Mouse (Mus musculus) liver, adult (tissue): Measurements from ENCODE around the gene Mamdc2.

Experiments used
- GATA4 ChIP-seq: IDR thresholded peaks from 2 replicates; pipeline ENCODE4 v1.6.1; 2014; ENCODE audit warnings: mild to moderate bottlenecking, low read length; ENCODE audit not compliant: insufficient replicate concordance

Mamdc2 gene

DNA sequence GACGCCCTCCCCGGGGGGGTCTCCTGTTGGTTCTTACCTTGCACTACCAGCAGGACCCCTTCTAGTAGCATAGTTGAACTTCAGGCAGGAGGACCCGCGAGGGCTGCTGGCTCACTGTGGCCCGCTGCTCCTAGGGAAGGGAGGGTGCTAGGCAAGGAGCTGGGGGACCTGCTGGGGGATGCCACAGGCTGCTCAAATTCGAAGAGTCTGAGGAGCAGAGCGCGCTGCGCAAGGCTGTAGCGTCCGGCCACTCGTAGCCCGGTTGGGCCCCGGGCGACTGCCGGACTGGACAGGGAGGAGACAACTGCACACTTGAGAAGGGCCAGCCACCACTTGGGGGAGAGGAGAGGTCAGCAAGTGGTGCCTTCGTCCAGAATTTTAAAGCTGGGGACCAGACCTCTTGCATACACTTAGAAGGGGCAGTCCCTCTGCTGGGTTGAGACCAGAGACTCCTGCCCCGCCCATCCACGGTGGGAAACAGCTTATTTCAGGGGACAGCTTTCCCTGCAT is at the start of gene Mamdc2:
TSS of gene Mamdc2 (minus strand) at position 455 of the 510 bp plus-strand sequence.
- no peak for TF ChIP-seq GATA4

DNA sequence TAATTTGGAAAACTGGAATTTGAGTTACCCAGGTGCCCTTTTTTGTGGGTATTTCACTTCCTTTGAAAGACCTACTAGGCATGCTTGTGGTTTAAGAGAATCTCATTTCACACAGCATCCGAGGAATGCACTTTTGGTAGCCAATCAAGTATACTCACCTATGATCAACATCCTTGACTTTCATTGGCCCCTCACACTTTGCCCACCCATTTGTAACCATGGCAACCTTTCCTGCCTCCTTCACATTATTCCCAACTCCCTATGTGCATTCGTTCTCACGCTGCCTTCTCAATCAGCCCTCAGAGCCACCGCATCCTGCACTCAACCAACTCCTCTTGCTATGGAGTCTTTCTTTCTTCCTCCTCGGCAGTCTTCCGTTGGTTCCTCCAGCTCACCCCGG is 49.8 kb upstream of the Mamdc2 start:
- TF ChIP-seq GATA4, result no peak

DNA sequence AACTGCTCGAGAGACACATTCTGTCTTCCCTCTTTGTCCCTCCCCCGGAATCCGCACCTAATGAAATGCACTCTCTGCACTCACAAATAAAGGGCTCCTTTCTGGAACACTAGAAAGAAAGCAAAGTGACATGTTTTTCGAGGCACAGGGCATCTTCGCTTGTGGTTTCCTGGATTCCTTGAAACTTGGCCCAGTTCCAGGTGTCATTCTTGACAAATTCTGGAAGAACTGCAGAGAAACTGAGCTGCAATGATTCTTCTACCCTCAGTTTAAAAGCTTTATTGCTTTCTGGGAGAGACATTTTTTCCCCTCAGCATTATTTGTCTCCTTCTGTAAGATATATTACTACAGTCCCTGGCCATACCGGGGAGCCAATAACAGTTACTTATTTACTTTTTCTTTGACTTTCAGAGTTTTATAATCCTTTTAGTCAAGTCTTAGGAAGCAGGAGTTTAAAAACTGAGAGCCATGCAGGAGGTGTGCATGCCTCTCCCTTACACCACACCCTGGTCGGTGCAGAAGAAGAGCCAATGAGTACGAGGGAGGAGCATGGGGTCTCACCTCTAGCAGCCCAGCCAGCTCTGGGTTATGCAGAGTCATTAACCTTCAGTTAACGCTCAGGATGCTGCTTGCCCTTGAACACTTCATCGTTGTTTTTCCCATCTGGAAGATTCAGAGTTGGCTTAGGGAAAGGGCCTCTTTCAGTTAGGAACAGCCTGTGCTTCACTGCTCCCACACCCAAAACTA is 49.1 kb upstream of the Mamdc2 start:
- TF ChIP-seq GATA4, result no peak

DNA sequence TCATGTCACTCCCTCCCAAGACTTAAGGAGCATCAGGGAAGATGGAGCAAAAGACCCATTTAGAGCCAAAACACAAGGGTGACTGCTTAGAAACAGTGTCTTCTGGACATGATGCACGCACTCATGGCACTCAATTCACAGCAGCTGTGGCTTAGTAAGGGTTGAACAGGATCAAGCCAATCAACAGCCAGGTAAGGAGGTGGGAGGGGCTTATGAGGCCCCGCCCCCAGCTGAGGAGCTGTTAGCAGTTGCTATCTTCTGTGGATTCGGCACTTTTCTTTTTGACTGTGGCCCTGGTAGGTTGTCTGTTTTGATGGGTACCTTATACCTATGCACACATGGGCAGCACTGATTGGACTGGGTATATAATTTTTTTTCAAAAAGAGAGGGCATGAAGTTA is 48.3 kb upstream of the Mamdc2 start:
- no peak for TF ChIP-seq GATA4

GRCm38 (mm10) chr19:23492663-23493062 is 44.4 kb upstream of the Mamdc2 start:
- TF ChIP-seq GATA4, result no peak

GRCm38 (mm10) chr19:23489780-23490179 is 41.5 kb upstream of the Mamdc2 start:
- TF ChIP-seq GATA4, result peak; percentile 61; the same call in 1 of the 2 replicates

- peak; percentile 75 for TF ChIP-seq GATA4
Observed at GRCm38 (mm10) chr19:23487421-23487820, 39.2 kb upstream of the Mamdc2 start.

DNA sequence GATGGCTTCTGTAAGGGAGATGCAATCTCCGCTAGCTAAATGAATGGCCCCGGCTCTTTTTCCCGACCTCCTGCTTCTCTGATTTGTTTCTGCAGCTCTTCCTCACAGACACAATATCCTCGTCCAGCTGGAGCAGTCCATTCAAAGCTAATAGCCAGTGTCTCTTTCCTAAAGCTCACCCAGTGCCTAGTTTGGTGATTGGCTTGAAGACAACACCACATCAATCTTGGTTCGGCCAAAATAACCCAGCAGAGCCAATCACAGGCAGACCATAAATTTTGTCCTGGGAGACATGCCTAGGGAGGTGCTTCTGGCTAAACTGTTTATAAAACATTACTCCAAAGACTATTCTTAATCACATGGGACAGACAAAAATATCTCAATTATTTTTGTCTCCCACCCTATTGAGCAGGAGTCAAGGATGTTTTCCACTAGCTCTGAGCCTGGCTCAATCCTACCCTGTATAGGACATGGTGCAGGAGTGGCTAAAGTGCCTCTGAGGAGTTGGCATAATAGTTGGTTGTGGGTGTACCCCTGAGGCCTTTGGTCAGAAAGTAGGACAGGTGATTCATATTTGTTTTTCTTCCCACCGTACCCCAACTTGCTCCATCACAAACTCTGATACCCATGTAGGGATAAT is 38.5 kb upstream of the Mamdc2 start:
- TF ChIP-seq GATA4, result no peak

DNA sequence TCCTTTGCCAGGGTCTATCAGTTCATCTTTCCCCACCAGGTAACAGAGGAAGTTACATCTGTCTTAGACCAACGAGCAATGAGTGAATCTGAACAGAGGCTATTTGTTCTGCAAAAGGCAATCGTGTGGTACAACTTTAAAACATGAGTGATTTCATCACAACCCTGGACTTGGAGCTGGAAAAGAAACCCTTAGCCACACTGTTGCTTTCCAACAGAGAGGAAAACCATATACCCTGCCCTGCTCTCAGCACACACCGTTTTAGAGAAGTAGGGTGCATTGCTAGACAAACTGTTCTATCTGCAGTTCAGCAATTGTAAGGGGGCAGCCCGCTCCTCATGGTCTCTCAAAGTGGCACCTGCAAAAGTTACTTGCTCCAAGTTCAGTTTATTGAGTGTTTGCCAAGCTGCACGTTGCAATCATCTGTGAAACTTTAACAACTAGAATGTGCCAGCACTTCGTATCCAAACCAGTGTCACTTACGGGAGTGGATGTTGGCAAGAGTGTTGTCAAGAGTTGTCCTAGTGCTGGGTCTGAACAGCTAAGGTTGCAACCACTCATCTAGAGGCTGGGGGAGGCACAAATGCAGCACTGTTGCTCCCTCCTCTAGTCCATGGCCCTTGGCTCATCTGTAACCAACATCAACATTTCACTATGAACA is 37.8 kb upstream of the Mamdc2 start:
- no peak for TF ChIP-seq GATA4

DNA sequence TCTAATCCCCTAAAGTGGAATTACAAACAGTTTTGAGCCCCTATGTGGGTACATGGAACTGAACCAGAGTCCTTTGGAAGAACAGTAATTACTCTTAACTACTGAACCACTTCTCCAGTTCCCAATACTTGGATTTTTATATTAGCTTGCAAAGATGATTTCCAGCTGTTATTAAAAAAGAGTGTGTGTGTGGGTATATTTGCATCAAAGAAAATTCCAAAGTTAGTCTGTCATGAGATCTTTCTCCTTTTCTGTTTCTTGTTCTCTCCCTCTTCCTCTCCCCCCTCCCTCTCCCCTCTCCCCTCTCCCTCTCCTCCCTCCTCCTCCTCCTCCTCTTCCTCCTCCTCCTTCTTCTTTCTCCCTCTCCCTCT is 31.3 kb upstream of the Mamdc2 start:
- no peak for TF ChIP-seq GATA4

DNA sequence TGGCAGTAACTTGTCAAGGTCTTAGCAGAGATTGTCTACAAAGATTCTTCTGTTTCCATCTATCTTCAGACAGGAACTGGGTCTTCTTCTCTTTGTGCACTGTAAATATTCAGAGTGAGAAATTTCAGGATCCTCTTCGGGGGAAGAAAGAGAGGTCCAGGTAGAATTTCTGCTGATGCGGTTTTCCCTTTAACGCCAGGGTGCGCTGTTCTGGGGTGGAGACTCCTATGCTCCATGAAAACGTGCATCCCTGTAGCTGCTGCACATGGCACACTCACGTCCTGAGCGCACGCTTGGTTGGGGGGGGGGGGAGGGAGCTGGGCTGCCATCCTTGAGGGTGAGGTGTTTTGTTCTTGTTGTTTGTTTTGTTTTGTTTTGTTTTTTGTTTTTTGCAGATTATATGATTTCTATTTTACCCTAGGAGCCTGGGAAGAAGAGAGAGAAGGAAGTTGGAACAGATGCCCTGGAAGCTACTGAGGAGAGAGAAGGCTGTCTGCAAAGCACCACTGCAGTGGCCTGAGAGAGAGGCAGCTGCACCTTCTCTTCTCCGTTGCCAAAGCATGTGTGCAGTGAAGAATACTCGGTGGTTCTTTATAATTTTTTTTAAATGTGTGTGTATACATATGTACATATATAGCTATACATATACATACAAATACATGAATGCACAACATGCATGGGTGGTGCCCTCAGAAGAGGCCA is 30.8 kb upstream of the Mamdc2 start:
- TF ChIP-seq GATA4, result no peak

GRCm38 (mm10) chr19:23477826-23478225 is 29.6 kb upstream of the Mamdc2 start:
- no peak for TF ChIP-seq GATA4

- TF ChIP-seq GATA4, result no peak
Observed at GRCm38 (mm10) chr19:23467866-23468265, 19.6 kb upstream of the Mamdc2 start.

- TF ChIP-seq GATA4, result no peak
Observed at GRCm38 (mm10) chr19:23467011-23467410, 18.8 kb upstream of the Mamdc2 start.

GRCm38 (mm10) chr19:23457492-23457891 is 9.2 kb upstream of the Mamdc2 start:
- no peak for TF ChIP-seq GATA4
